Mouse (Mus musculus) embryonic fibroblast, embryonic 13.5 days (primary cell): ENCODE data around the gene Slc27a2. TPM values are rescaled to one million over a fixed set of nuclear protein-coding genes. Genes with fewer than 3 reads are reported as not detected.

ENCODE experiments used
- H3K27ac ChIP-seq: 2 replicates; pipeline ENCODE4 v1.5.1; 2012; ENCODE audit warnings: low read length, control low read depth, inconsistent platforms; ENCODE audit not compliant: insufficient read depth
- H3K4me1 ChIP-seq: 2 replicates; pipeline ENCODE4 v1.6.1; 2011; ENCODE audit warnings: low read length; ENCODE audit not compliant: control insufficient read depth, insufficient read depth
- H3K4me3 ChIP-seq: 2 replicates; pipeline ENCODE4 v1.5.1; 2011; ENCODE audit warnings: mild to moderate bottlenecking, control low read depth, low read length; ENCODE audit not compliant: insufficient read depth
- CTCF ChIP-seq: IDR thresholded peaks from 2 replicates; pipeline ENCODE4 v1.5.1; 2011; ENCODE audit warnings: mild to moderate bottlenecking, control low read depth, low read length, moderate library complexity, borderline replicate concordance; ENCODE audit not compliant: insufficient read depth
- POLR2A ChIP-seq: IDR thresholded peaks from 2 replicates; pipeline ENCODE4 v1.6.1; 2011; ENCODE audit warnings: low read depth, mild to moderate bottlenecking, control low read depth, low read length, moderate library complexity
- polyA plus RNA-seq: library from polyadenylated mRNA; stranded (reverse); fragments of >200 nt; gene quantifications from 2 replicates; pipeline ENCODE4 v1.2.4, GENCODE M21; 2011; ENCODE audit warnings: low read depth; ENCODE audit not compliant: missing spikeins, insufficient read length

The Slc27a2 gene
- polyA plus RNA-seq, 1 experiment, result not detected

DNA sequence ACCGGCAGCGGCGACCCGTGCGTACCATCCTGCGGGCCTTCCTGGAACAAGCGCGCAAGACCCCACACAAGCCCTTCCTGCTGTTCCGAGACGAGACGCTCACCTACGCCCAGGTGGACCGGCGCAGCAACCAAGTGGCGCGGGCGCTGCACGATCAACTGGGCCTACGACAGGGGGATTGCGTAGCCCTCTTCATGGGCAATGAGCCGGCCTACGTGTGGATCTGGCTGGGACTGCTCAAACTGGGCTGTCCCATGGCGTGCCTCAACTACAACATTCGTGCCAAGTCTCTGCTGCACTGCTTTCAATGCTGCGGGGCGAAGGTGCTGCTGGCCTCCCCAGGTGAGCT is 1.1 kb downstream of the Slc27a2 start:
- no peak overlapping the region for H3K27ac ChIP-seq
- H3K4me1 ChIP-seq, result no peaks in the 10 kb centered on the region
- H3K4me3 ChIP-seq, result no peak overlapping the region
- TF ChIP-seq CTCF, result no peak

DNA sequence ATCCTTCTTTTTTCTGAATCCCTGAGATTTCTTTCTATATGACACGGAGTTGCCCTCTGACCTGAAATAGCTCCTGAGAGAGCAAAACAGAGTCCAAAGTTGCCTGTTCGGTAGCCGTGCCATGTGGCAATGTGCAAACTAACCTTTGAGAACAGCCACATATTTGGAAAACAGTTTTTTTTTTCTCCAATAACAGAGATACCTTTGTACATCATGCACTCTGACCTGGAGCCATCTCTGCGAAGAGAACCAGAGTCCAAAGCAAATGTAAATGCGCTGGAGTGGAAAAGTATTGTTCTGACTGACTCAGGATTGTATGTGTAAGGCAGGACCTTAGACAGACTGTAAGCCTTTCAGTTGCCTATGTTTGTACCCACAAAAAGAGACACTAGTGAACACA is 3.3 kb downstream of the Slc27a2 start:
- TF ChIP-seq POLR2A, result no peak
- no peak for TF ChIP-seq CTCF
- Histone ChIP-seq H3K4me3 (no peak overlapping the region), H3K27ac (no peak overlapping the region), H3K4me1 (no peaks in the 10 kb centered on the region)

DNA sequence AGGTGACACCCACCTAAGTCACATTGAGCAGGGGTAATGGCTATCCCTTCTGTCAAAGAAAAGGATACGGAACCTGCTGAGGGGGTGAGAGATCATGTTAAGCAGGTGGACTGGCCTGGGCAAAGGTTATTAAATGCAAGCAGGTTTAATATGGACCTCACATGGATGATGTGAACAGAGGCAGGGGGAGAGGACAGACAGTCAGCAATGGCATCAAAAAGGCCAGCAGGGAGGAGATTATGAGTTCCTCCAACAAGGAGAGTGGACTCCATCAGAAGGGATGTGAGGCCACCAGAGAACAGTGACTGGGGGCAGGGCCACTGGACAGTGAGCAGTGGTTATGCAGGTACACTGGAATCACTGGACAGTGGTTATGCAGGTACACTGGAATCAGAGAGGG is 7.9 kb downstream of the Slc27a2 start:
- Histone ChIP-seq H3K4me3 (no peak overlapping the region), H3K27ac (no peak overlapping the region), H3K4me1 (no peaks in the 10 kb centered on the region)
- TF ChIP-seq POLR2A (no peak), CTCF (no peak)

DNA sequence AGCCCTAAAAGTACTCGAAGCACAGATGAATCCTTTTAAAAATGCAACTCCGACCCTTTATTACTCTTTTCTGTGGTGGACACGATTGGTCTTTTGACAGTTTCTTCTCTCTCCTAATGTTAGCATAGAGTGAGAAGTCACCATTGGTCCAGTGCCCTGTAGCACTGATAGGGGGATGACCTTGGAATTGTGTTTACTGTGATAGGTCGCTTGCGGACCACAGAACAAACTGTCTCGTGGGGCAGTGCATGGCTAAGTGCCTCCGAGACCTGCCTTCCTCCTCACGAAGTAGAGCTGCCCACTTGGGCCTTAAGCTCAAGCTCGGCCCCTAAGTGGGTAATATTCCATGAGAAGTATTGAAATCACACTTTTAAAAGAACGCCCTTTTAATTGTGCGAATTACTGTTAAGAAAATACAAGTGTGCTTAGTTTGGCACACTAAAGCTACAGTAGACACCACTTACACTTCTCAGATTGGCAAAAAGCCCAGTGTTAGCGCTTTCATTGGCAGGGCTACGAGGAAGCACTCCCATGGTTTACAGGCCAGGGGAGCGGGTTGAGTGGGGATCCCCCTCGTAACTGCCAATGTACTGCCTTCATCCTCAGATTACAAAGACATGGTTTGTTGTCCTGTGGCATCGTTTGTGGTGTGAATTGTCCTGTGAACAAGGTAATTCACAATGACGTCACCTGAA is 11.4 kb downstream of the Slc27a2 start:
- Histone ChIP-seq H3K27ac (no peak overlapping the region), H3K4me3 (no peak overlapping the region), H3K4me1 (no peaks in the 10 kb centered on the region)
- TF ChIP-seq POLR2A (no peak), CTCF (no peak)

DNA sequence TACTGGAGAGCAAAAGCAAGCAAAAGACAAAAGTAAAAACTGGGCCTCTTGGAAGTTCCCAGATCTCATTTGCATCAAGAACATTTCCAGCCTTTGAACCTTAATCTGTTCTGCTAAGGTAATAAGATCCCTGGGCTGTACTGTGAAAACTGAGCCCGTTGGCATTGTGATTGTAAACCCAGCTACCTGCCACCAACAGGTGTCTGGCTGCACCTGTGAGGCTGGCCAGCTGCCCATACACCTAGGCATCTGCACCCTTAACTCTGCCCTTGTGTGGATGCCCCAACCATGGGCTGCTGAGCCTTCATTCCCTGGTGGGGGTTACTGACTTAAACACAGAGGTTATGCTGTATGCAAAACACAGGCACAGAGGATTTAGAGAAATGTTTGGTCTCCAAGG is 20.0 kb downstream of the Slc27a2 start:
- H3K27ac ChIP-seq, result no peak overlapping the region

DNA sequence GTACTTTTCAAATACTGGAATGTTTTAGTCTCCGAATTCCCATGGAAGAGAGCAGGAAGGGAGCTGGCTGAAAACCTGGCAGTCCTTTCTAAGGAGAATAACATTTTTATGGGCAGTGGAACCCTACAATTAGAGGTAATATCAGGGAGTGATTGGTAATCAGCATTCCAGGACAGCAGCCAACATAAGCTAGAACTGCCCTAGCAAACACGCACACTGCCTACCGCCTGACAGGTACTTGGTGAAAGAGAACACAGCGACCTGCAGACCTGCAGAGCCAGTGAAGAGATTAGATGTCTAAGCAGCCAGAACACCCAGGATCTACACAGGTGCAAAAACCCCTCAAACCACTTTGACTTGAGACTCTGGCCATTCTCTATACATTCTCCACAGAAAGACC is 20.5 kb downstream of the Slc27a2 start:
- Histone ChIP-seq H3K27ac (no peak overlapping the region), H3K4me3 (no peak overlapping the region), H3K4me1 (no peaks in the 10 kb centered on the region)
- TF ChIP-seq CTCF, result no peak
- no peak for TF ChIP-seq POLR2A

More for the DNA sequence above, 20.0 kb downstream of the Slc27a2 start:
- TF ChIP-seq POLR2A (no peak), CTCF (no peak)
- Histone ChIP-seq H3K4me1 (no peaks in the 10 kb centered on the region), H3K4me3 (no peak overlapping the region)

DNA sequence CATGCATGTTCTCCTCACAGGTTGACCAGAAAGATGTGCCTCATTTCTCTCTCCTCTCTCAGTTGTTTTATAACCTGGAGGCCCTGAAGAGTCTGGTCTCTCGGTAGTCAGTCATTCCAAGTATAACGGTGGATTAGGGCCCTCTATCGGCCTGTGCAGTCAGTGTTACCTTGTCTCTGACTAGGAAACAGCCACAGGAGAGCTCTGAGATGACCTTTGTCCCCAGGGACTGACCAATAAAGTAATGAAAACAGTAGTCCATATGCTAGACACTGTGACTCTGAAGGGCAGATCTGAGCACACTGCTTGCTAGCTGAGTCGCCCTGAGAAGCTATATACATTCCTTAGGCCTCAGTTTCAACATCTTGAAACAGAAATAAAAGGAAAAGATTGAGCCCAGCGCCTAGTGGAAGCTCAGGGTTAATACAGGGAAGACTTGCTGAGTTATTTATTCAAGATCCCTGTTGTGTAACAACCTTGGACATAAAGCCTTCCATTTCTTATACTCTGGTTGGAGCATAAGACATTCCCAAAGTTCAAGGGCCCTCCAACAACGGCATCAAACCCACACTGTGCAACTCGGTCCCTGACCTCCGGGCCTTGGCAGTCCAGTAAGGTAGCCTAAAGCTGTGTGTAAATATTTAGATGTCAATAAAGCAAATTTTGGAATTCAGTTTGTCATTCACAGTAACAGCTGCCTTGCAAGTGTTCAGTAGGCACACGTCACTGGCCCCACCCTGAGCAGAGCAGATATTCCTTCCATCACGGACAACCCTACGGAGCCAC is 23.4 kb downstream of the Slc27a2 start:
- H3K4me1 ChIP-seq, result no peaks in the 10 kb centered on the region
- TF ChIP-seq CTCF (no peak), POLR2A (no peak)
- no peak overlapping the region for H3K4me3 ChIP-seq
- no peak overlapping the region for H3K27ac ChIP-seq

DNA sequence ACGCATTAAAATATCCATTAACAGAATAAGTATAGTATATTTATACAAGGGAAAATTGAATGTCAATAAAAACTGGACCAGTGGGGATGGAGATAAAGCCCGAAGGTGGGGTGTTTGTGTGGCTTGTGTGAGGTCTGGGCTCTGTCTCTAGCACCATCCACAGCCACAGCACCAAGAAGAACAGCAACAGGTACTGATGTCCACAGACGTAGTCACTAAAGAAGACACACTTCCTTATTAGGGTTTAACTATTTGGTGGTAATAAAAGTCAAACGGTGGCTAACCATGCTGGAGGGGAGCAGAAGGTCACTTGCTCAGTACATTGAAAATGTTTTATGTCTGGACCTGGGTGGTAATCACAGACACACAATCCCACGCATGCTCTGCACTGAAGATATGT is 25.2 kb downstream of the Slc27a2 start:
- Histone ChIP-seq H3K4me3 (no peak overlapping the region), H3K4me1 (no peaks in the 10 kb centered on the region)

DNA sequence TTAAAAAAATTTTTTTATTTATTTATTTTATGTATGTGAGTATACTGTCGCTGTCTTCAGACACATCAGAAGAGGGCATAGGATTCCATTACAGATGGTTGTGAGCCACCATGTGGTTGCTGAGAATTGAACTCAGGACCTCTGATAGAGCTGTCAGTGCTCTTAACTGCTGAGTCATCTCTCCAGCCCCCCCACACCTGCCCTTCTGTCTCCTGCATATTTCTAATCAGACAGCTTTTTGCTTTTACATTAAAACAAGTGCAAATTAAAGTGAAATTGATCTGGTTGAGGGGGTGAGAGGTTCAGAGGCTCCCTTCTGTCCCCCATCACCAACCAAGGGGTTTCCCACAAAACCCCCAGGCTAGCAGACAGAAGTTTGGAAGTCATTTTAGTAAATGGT is 27.1 kb downstream of the Slc27a2 start:
- no peak for TF ChIP-seq CTCF
- no peak for TF ChIP-seq POLR2A
- Histone ChIP-seq H3K4me1 (no peaks in the 10 kb centered on the region), H3K4me3 (no peak overlapping the region), H3K27ac (no peak overlapping the region)

More for the DNA sequence above, 25.2 kb downstream of the Slc27a2 start:
- TF ChIP-seq CTCF (no peak), POLR2A (no peak)
- no peak overlapping the region for H3K27ac ChIP-seq

DNA sequence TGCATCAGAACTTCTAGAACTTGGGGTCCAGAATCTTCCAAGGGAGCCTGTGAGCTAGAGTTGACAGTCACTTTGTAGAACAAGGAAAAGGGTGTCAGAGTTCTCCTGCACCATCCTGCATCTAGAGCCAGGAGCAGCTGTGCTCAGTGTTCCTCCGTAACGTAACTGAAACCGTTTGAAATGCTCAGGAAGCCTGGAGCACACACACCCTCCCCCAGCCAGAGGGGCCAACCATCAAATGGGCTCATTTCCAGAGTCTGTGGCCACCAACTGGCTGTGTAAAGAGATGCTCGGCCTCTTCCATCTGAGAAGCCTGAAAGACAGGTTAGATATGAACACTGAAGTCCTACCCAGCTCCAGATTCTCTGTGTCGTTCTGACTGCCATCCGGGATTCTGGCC is 31.8 kb downstream of the Slc27a2 start:
- Histone ChIP-seq H3K4me1 (no peaks in the 10 kb centered on the region), H3K27ac (no peak overlapping the region), H3K4me3 (no peak overlapping the region)
- no peak for TF ChIP-seq POLR2A
- no peak for TF ChIP-seq CTCF
